Mouse (Mus musculus): ENCODE measurements at regions not wholly inside any gene's neighbourhood (a gene's known extent, or its start where the extent isn't known, plus 50 kb on each side); places are given as distances from the start of the nearest gene placed in this dataset.

GRCm38 (mm10) chr2:159163985-159164384 lies 369.4 kb downstream of the Dhx35 start:
- peak; percentile 38 for DNase-seq

- no peak for DNase-seq
Observed at GRCm38 (mm10) chr2:159168553-159169064, 374.0 kb downstream of the Dhx35 start.

- DNase-seq = no peak
Observed at GRCm38 (mm10) chr2:159196156-159196555, 401.5 kb downstream of the Dhx35 start.

- no peak for DNase-seq
Observed at GRCm38 (mm10) chr2:159232266-159232665, 437.7 kb downstream of the Dhx35 start.

- no peak for DNase-seq
Observed at GRCm38 (mm10) chr2:159235000-159235399, 440.4 kb downstream of the Dhx35 start.

- DNase-seq = no peak
Observed at GRCm38 (mm10) chr2:159250065-159250464, 455.5 kb downstream of the Dhx35 start.

GRCm38 (mm10) chr2:159250993-159251665 lies 456.5 kb downstream of the Dhx35 start:
- DNase-seq = no peak

- no peak for DNase-seq
Observed at GRCm38 (mm10) chr2:159270221-159271080, 475.8 kb downstream of the Dhx35 start.

- no peak for DNase-seq
Observed at GRCm38 (mm10) chr2:159278896-159279295, 484.3 kb downstream of the Dhx35 start.

GRCm38 (mm10) chr2:159281558-159282320 lies 487.1 kb downstream of the Dhx35 start:
- DNase-seq = no peak

- DNase-seq = no peak
Observed at GRCm38 (mm10) chr2:159284100-159284499, 489.5 kb downstream of the Dhx35 start.

- DNase-seq = no peak
Observed at GRCm38 (mm10) chr2:159284525-159285189, 490.1 kb downstream of the Dhx35 start.

GRCm38 (mm10) chr2:159287996-159288563 lies 493.5 kb downstream of the Dhx35 start:
- no peak for DNase-seq

- no peak for DNase-seq
Observed at GRCm38 (mm10) chr2:159290081-159290480, 495.5 kb downstream of the Dhx35 start.

GRCm38 (mm10) chr2:159307001-159307400 lies 512.4 kb downstream of the Dhx35 start:
- no peak for DNase-seq

GRCm38 (mm10) chr2:159334711-159335110 lies 540.1 kb downstream of the Dhx35 start:
- DNase-seq = peak; percentile 15

- DNase-seq = no peak
Observed at GRCm38 (mm10) chr2:159336646-159337045, 542.0 kb downstream of the Dhx35 start.

- DNase-seq = no peak
Observed at GRCm38 (mm10) chr2:159343624-159344560, 549.3 kb downstream of the Dhx35 start.

- DNase-seq = no peak
Observed at GRCm38 (mm10) chr2:159354247-159354646, 559.6 kb downstream of the Dhx35 start.

- DNase-seq = no peak
Observed at GRCm38 (mm10) chr2:159356503-159356902, 561.9 kb downstream of the Dhx35 start.

GRCm38 (mm10) chr2:159361371-159361770 lies 566.8 kb downstream of the Dhx35 start:
- no peak for DNase-seq
